Mouse (Mus musculus) heart, embryonic 11.5 days (tissue): ENCODE results near the gene Iqck. TPM values are rescaled to one million over a fixed set of nuclear protein-coding genes. Genes with fewer than 3 reads are reported as not detected.

Experiments used
- ATAC-seq: fragments of 200-750 bp; cut with Nextera tagmentation; replicated peaks from 2 replicates; pipeline ENCODE4 v1.8.0; 2017; ENCODE audit warnings: moderate library complexity; ENCODE audit not compliant: insufficient number of reproducible peaks, low FRiP score, low TSS enrichment
- H3K27ac ChIP-seq: fragments of 300-500 bp; sonication (generic); 2 replicates; pipeline ENCODE4 v1.5.1; 2014; ENCODE audit warnings: mild to moderate bottlenecking, low read depth, low read length
- H3K27me3 ChIP-seq: fragments of 300-500 bp; sonication (generic); 2 replicates; pipeline ENCODE4 v1.6.1; 2014; ENCODE audit warnings: mild to moderate bottlenecking, low read length, mixed read lengths; ENCODE audit not compliant: control insufficient read depth, insufficient read depth
- H3K36me3 ChIP-seq: fragments of 300-500 bp; sonication (generic); 2 replicates; pipeline ENCODE4 v1.6.1; 2014; ENCODE audit warnings: mild to moderate bottlenecking, low read length, moderate library complexity, mixed read lengths; ENCODE audit not compliant: control insufficient read depth, insufficient read depth
- H3K4me1 ChIP-seq: fragments of 300-500 bp; sonication (generic); 2 replicates; pipeline ENCODE4 v1.6.1; 2014; ENCODE audit warnings: low read length; ENCODE audit not compliant: control insufficient read depth, insufficient read depth
- H3K4me2 ChIP-seq: fragments of 300-500 bp; sonication (generic); 2 replicates; pipeline ENCODE4 v1.6.1; 2014; ENCODE audit warnings: mild to moderate bottlenecking, moderate library complexity
- H3K4me3 ChIP-seq: fragments of 300-500 bp; sonication (generic); 2 replicates; pipeline ENCODE4 v1.5.1; 2014; ENCODE audit warnings: low read depth, low read length
- H3K9ac ChIP-seq: fragments of 300-500 bp; sonication (generic); 2 replicates; pipeline ENCODE4 v1.6.1; 2014; ENCODE audit warnings: mild to moderate bottlenecking, low read depth, low read length, moderate library complexity
- H3K9me3 ChIP-seq: fragments of 300-500 bp; sonication (generic); replicated peaks from 2 replicates; pipeline ENCODE4 v1.6.1; 2016; ENCODE audit warnings: low read length; ENCODE audit not compliant: control insufficient read depth
- whole genome bisulfite sequencing: fragments of 180-500 bp; shearing (Covaris S2); extraction: QIAGEN DNeasy Blood & Tissue Kit; methylation state at CpG from one replicate; pipeline ENCODE4 v1.1.7; 2014; ENCODE audit not compliant: insufficient replicate concordance; 5-methylcytosine and 5-hydroxymethylcytosine counted together
- polyA plus RNA-seq: library from polyadenylated mRNA; unstranded; fragments of >200 nt; fragmentation: Nextera tagmentation; extraction: Ambion mirVana; gene quantifications from 2 replicates; pipeline ENCODE4 v1.2.1, GENCODE M21; 2014

The Iqck gene
- polyA plus RNA-seq, 1 experiment from 2014 or later, result 1.2 TPM

- Histone ChIP-seq H3K4me1 (peaks cover 7% of the 10 kb centered on the region; the same call in 1 of the 2 replicates), H3K9me3 (no peaks in the 10 kb centered on the region), H3K36me3 (no peaks in the 10 kb centered on the region), H3K9ac (no peak overlapping the region), H3K27ac (no peak overlapping the region), H3K27me3 (no peaks in the 10 kb centered on the region; the same call in 1 of the 2 replicates), H3K4me3 (no peak overlapping the region), H3K4me2 (no peak overlapping the region)
- no peak for ATAC-seq
These were observed 42.5 kb downstream of the Iqck start for GRCm38 (mm10) chr7:118898063-118898462.

- Histone ChIP-seq H3K4me2 (no peak overlapping the region), H3K27me3 (no peaks in the 10 kb centered on the region; the same call in 1 of the 2 replicates), H3K36me3 (no peaks in the 10 kb centered on the region), H3K4me1 (peaks cover 7% of the 10 kb centered on the region; the same call in 1 of the 2 replicates), H3K9me3 (no peaks in the 10 kb centered on the region), H3K4me3 (no peak overlapping the region), H3K9ac (no peak overlapping the region), H3K27ac (no peak overlapping the region)
- no peak for ATAC-seq
- 63% methylated on average over 2 of the region's 2 CpGs for WGBS
These were observed 44.5 kb downstream of the Iqck start for GRCm38 (mm10) chr7:118900090-118900489.

DNA sequence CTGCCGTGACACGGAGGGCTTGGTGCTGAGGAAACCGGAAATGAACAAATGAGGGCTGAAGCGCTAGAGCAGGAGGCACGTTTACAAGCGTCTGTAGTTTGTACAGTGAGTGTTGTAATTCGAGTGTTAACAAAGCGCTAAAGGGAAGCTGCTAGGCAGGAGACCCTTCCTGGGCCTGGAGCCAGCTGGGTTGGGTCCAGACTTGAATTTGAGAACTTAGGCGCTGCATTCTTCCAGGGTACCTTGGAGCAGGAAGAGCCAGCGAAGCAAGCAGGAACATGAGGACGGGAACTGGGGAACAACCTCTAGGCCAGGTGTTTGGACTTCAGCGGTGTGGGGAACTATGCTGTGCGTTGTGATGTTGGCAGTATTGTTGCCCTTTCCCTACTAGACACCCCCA is 47.4 kb downstream of the Iqck start:
- Histone ChIP-seq H3K27me3 (no peaks in the 10 kb centered on the region; the same call in 1 of the 2 replicates), H3K27ac (no peak overlapping the region), H3K4me2 (peak overlapping the region; percentile 22; the same call in 1 of the 2 replicates), H3K36me3 (no peaks in the 10 kb centered on the region), H3K9me3 (no peaks in the 10 kb centered on the region), H3K4me1 (peaks cover 7% of the 10 kb centered on the region), H3K4me3 (no peak overlapping the region), H3K9ac (no peak overlapping the region)
- 56% methylated on average over 13 of the region's 13 CpGs for WGBS
- no peak for ATAC-seq

DNA sequence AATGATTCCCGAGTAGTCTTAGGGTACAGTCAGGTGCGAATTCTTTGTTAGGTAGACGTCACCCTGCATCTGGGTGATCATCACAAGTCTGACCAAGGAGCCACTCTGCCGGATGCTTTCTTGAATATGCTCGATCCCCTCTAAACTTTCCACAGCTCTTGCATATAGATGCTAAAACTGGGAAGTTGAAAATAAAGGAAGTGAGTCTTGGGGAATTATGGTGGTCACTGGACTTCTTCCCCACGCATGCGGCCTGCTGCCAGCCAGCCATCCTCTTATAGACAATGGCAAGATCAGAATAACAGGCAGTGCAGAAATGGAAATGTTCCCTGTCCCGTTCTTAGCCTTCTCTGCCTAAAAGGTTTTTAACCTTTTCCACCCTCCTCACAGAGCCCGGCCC is 48.3 kb downstream of the Iqck start:
- Histone ChIP-seq H3K9me3 (no peaks in the 10 kb centered on the region), H3K27me3 (no peaks in the 10 kb centered on the region; the same call in 1 of the 2 replicates), H3K4me1 (peaks cover 7% of the 10 kb centered on the region), H3K36me3 (no peaks in the 10 kb centered on the region), H3K27ac (no peak overlapping the region), H3K4me3 (no peak overlapping the region), H3K4me2 (no peak overlapping the region), H3K9ac (no peak overlapping the region)
- no peak for ATAC-seq
- 84% methylated on average over 9 of the region's 9 CpGs for WGBS

DNA sequence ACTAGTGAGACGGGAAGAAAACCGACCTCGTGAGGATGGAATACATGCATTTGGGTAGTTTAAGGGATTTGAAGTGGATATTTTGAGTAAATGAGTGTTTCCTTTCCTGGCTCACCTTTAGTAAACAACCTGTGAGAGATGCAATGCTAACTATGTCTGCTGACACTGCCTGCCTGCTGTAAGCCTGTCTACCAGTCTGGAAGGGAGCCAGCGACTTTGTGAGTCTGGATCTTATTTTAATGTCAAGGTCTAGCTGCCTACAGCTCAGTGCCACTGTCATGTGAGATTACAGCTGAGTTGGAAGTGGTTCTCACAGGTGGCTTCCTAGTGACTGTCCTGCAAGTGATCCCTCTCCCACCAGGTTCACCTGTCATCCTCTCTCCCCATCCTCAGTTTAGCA is 49.0 kb downstream of the Iqck start:
- Histone ChIP-seq H3K27ac (no peak overlapping the region), H3K9me3 (no peaks in the 10 kb centered on the region), H3K4me2 (no peak overlapping the region), H3K9ac (no peak overlapping the region), H3K4me3 (no peak overlapping the region), H3K27me3 (no peaks in the 10 kb centered on the region; the same call in 1 of the 2 replicates), H3K36me3 (no peaks in the 10 kb centered on the region), H3K4me1 (peaks cover 7% of the 10 kb centered on the region)
- WGBS, result 82% methylated on average over 4 of the region's 4 CpGs
- ATAC-seq, result no peak

- no peak overlapping the region for H3K27ac ChIP-seq
- H3K4me3 ChIP-seq, result no peak overlapping the region
- H3K4me2 ChIP-seq, result no peak overlapping the region
- H3K9ac ChIP-seq, result no peak overlapping the region
- ATAC-seq, result no peak
- no peaks in the 10 kb centered on the region; the same call in 1 of the 2 replicates for H3K4me1 ChIP-seq
- H3K36me3 ChIP-seq, result no peaks in the 10 kb centered on the region
- no peaks in the 10 kb centered on the region for H3K9me3 ChIP-seq
- H3K27me3 ChIP-seq, result no peaks in the 10 kb centered on the region
- 67% methylated on average over 8 of the region's 8 CpGs for WGBS
These were observed 53.5 kb downstream of the Iqck start for GRCm38 (mm10) chr7:118908961-118909515.

- Histone ChIP-seq H3K27me3 (no peaks in the 10 kb centered on the region), H3K27ac (no peak overlapping the region), H3K4me3 (no peak overlapping the region), H3K36me3 (no peaks in the 10 kb centered on the region), H3K4me1 (no peaks in the 10 kb centered on the region; the same call in 1 of the 2 replicates), H3K4me2 (no peak overlapping the region), H3K9ac (no peak overlapping the region), H3K9me3 (no peaks in the 10 kb centered on the region)
- WGBS, result 76% methylated on average over 2 of the region's 2 CpGs
- no peak for ATAC-seq
These were observed 54.9 kb downstream of the Iqck start for GRCm38 (mm10) chr7:118910464-118910863.

GRCm38 (mm10) chr7:118911170-118911569 is 55.6 kb downstream of the Iqck start:
- H3K4me2 ChIP-seq, result no peak overlapping the region
- ATAC-seq, result no peak
- 95% methylated on average over 2 of the region's 2 CpGs for WGBS

GRCm38 (mm10) chr7:118911571-118911970 is 56.0 kb downstream of the Iqck start:
- no peak for ATAC-seq
- WGBS, result 75% methylated on average over 7 of the region's 7 CpGs
- no peak overlapping the region for H3K9ac ChIP-seq

More at GRCm38 (mm10) chr7:118911170-118911569, 55.6 kb downstream of the Iqck start:
- H3K9ac ChIP-seq, result no peak overlapping the region
- H3K4me3 ChIP-seq, result no peak overlapping the region
- H3K4me1 ChIP-seq, result no peaks in the 10 kb centered on the region
- no peaks in the 10 kb centered on the region for H3K27me3 ChIP-seq
- no peaks in the 10 kb centered on the region for H3K9me3 ChIP-seq
- H3K27ac ChIP-seq, result no peak overlapping the region
- no peaks in the 10 kb centered on the region for H3K36me3 ChIP-seq

More at GRCm38 (mm10) chr7:118911571-118911970, 56.0 kb downstream of the Iqck start:
- Histone ChIP-seq H3K4me1 (no peaks in the 10 kb centered on the region), H3K9me3 (no peaks in the 10 kb centered on the region), H3K36me3 (no peaks in the 10 kb centered on the region), H3K27ac (no peak overlapping the region), H3K27me3 (no peaks in the 10 kb centered on the region), H3K4me3 (no peak overlapping the region), H3K4me2 (no peak overlapping the region)
